Mouse (Mus musculus): ENCODE measurements around the gene Xpr1.

DNA sequence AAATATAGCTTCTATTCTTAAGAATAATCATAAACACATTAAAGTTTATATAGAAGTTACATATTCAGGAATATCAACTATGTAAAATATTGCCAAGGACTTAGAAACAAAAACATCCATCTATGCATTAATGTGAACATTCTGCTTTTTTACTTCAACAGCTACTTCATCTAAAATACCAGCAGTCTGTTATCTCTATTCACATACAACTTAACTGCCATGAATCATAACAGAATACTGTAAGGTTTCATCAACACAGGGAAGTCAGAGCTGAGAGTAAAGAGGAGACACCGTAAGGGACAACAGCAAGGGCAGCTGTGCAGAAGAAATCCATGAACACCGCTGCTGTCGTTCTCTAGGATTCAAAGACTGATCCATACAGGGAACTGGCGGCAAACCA, 69.9 kb downstream of the Xpr1 start:
- no peak for TF ChIP-seq ZNF384 (IDR thresholded peaks at IDR 0.05; ENCODE audit: low read depth, low read length)
- TF ChIP-seq SIN3A (IDR thresholded peaks at IDR 0.05; ENCODE audit: low read length) = peak; percentile 52; the same call in 1 of the 2 replicates
